Mouse (Mus musculus) right cerebral cortex, postnatal 36 days (tissue): ENCODE results near the gene Scmh1.

ENCODE experiments used
- DNase-seq, 2 experiments: peaks; one replicate each; pipeline ENCODE4 v3.0.0; 2022; ENCODE audit warnings: low spot score in 2 of 2, mixed read lengths in 1 of 2

Scmh1 gene

DNA sequence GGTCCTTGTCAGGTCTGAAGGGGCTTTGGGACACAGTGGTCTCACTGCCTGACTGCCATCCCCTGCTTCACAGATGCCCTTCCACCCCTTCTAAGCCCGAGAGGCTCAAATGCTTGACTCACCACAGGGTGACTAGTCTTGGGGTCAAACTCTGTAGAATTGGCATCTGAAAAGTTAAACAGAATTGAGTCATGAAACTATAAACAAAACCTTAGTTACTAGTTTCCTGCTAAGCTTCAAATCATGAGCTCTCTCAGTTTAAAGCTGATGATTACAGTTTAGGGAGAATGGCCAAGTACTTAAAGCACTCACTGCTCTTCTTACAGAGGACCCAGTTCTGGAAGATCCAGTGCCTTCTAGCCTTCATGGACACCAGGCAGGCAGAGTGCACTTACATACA, 139.8 kb downstream of the Scmh1 start:
- DNase-seq: no peak

DNA sequence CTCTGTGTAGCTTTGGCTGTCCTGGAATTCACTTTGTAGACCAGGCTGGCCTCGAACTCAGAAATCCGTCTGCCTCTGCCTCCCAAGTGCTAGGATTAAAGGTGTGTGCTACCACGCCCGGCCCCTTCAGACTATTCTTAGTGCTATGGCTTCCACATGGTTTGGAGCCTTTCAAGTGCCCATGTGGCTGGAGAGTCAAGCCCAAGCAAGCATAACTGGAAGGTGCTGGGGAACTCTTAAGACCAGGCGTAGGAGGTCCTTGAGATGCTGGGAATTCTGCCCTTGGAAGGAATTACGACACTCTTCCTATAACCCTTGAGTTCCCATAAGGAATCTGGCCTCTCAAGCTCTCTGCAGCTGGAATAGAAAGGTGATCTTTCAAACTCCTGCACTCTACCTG, 151.5 kb downstream of the Scmh1 start:
- no peak for DNase-seq

GRCm38 (mm10) chr4:120565726-120566125, 160.6 kb downstream of the Scmh1 start:
- no peak for DNase-seq

DNA sequence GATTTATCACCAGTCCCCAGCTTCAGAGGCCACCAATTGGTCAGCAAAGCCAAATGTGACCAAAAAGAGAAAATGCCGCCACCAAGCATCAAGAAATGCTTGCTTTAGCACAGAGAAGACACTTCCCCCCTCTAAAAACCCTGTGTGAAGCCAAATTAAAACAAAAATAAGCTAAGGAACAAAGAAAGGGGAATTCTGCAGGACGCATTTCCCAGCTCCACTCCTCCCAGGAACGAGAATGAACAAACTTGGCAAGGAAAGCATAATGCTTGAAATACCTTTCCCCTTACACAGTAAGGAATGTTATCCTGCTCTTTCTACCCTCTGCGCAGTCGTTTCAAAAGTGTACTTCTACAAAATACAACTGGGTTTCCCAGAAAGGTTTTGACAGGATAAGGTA, 162.9 kb downstream of the Scmh1 start:
- no peak for DNase-seq

DNA sequence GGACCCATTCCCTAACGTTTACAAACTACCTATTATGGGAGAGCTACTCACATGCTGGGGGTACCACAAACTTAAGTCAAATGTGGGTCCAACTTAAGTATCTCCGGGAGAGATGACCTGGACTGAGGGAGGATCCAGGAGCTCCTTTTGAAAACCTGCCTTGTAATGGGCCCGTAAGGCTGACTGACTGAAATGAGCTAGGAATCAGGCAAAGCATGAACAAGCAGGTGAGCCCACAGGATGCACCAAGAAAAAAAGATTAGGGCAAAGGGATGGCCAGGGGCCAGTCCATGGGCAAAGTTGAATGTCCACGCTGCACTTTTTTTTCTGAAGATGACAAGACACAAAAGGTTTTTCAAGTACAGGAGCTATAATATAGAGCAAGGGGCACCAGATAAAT, 163.9 kb downstream of the Scmh1 start:
- DNase-seq: no peak

DNA sequence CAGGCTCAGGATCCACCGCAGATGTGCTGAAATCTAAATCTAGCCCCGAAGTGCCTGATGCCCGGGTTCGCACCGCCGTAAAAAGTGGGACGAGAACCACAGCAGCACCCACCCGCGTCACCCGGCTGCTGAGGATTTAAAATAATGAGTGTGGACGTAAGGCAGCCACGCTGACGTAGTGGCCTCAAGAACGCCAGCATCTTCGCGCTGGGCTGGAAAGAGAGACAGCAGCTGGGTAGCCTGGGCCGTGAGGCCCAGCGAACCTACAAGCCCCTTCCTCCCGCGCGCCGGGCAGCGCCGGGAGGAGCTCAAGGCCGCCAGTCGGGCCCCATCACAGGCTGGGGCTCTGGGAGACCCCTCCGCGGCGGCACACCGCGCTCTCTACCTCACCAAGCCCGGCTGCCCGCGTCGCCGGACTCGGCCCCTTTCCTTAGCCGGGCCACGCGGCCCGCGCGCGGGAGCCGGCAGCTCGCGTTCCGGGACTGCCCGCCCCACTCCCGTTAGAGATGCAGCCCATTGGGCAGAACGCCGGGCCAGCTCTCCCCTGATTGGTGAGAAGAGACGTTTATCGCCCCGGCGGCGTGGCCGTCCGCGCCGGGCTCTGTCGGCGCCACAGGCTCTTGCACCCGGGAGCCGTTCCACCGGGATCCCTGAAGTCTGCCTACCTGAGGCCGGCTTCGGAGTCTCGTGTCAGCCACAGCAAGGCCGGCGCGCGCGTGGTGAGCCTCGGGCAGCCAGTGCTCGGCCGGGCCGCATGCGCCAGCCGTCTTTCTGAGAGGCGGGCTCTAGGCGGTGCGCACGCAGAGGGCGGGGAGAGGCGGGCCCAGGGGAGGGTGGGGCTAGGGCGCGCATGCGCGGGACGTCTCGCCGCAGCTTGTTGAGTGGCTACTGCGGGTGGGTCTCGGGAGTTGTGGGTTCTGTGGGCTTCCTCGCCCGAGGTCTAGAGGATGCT, 164.7 kb downstream of the Scmh1 start, which contains the start of gene Ctps:
Ctps (minus strand) TSS at position 791 of the 952 bp plus-strand sequence.
- peak; percentile 88 to 90 for DNase-seq

DNA sequence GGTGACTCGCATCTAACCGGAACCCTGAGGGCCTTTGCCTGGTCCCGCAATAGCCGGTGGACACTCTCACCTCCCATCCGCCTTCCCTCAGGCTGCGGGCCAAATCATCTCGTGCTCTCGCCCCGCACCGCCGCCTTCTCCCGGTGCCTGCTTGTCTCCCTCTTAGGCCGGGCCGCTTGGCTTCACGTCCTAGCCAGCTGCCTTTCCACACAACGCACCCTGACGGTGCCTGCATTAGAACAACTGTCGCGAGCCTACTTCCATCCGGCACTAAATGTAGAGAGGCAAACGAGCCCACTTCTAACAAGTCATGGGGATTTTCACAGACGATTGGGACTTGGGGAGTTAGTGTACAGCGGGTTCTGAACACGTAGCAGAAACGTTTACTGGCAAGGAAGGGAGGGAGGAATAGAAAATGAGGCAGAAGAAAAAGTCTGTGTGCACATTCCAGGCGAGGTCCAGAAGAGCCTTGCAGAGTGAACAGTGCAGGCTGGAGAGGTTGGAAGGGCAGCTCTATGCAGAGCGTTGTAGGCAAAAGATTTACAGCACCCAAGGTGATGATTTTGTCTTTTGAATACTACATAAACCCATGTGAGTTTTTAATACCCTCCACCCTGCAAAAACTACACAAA, 165.5 kb downstream of the Scmh1 start:
- no peak for DNase-seq

DNA sequence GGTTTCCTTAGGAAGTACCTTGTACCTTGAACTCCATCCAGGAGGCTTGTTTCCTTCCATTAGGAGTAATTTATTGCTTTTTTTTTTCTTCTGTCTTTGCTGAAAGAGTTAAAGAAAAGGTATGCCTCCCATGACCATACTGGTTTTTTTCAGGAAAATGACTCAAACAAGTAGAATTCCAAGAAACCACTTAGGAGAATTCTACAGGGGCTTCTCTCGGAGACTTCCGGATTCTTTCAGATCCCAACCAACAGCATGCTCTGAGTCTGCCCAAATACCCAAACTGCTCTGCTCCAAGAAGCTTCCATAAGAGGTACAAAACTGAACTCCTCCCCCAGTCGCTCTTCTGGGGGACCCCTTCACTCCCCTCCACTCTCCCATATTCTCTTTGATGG, 166.0 kb downstream of the Scmh1 start:
- DNase-seq: no peak

- DNase-seq: no peak
Observed at GRCm38 (mm10) chr4:120571691-120572090, 166.6 kb downstream of the Scmh1 start.
